Mouse (Mus musculus): ENCODE measurements around the gene Saal1. TPM values are rescaled to one million over a fixed set of nuclear protein-coding genes. Genes with fewer than 3 reads are reported as not detected.
"Not testable (repeated sequence)": the region's sequence is repeated elsewhere in the genome, so short reads cannot be mapped to it uniquely, and the experiment has no call there.

Saal1 gene
- 7.9 and 8.1 TPM in 2 replicates for polyA plus RNA-seq (2012; ENCODE audit: insufficient read depth, insufficient read length, missing spikeins)

DNA sequence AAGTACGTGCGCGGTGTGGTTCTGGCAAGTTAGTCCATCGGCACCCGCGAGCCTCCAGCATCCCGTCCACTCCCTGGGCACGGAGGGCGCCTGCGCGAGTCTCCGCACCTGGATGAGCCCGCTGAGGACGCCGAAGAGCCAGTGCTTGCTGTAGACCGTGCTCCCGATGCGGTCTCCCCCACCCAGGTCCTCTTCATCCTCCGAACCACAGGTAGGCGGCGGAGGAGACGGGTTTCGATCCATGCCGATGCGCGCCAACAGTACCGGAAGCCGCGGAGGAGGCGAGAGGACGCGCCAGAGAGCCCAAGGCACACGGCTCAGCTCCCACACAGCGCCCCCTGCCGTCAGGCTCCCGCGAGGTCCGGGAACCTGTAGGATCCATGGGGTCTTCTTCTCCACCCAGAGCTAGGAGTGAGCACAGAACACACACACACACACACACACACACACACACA lies at the start of gene Saal1:
Gene Saal1 (minus strand): TSS at position 291 of the 455 bp plus-strand sequence.
- Histone ChIP-seq H3K4me3 (ENCODE audit: insufficient read depth, low read length) (peak within 1 kb of the TSS; percentile 94), H3K27ac (ENCODE audit: insufficient read depth, low read depth, low read length) (peak within 1 kb of the TSS; percentile 17; the same call in 1 of the 2 replicates), H3K4me1 (ENCODE audit: control insufficient read depth, insufficient read depth, low read length) (peaks cover 30% of the 10 kb centered on the region)
- TF ChIP-seq POLR2A (IDR thresholded peaks at IDR 0.05; ENCODE audit: borderline replicate concordance, low read depth, low read length), result no peak
- peak; percentile 76 for TF ChIP-seq CTCF (IDR thresholded peaks at IDR 0.05; ENCODE audit: low read depth, low read length)

DNA sequence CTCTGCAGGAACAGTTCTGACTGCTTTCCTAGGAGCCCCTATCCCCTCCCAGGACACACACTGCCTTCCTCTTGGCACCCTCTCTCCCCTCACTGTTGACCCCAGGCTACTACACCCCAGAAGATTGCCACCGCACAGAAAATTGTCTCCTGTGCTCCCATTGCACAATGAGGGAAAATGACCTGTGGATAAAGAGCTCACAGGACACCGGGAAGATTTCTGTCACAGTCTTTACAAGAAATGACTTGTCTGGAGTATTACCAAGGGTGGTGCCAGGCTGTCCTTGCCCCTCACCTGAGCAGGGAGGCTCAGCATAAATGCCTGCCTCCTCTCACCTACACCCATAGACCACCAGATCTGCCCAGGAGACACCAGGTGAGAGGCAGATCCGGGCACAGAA lies 41.0 kb upstream of the Saal1 start, which contains the start of gene Saa2:
Gene Saa2 (plus strand): TSS at position 301 of the 400 bp plus-strand sequence.
- Histone ChIP-seq H3K4me3 (ENCODE audit: insufficient read depth, low read length) (no peak within 1 kb of the TSS), H3K4me1 (ENCODE audit: control insufficient read depth, insufficient read depth, low read length) (peaks cover 19% of the 10 kb centered on the region), H3K27ac (ENCODE audit: insufficient read depth, low read depth, low read length) (no peak within 1 kb of the TSS)
- TF ChIP-seq POLR2A (IDR thresholded peaks at IDR 0.05; ENCODE audit: borderline replicate concordance, low read depth, low read length) (no peak), CTCF (IDR thresholded peaks at IDR 0.05; ENCODE audit: low read depth, low read length) (no peak)

DNA sequence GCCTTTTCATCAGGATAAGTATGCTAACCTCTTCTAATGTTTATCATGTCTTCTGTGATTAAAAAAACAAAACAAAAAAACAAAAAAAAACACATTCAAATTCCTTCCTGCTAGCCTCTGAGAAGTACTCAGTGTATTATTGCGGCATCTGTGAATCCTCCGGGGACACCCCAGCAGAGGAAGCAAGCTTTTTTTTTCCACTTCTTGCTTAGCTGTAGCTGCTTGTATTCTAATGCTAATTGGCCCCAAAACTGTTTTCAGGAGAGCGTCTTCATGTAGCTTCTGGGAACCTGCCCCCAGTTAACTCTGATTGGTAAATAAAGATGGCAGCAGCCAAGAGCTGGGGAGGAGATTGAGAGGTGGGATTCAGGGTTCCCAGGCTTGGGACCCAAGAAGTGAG lies 38.0 kb upstream of the Saal1 start:
- H3K27ac ChIP-seq (ENCODE audit: insufficient read depth, low read depth, low read length), result no peak overlapping the region
- H3K4me1 ChIP-seq (ENCODE audit: control insufficient read depth, insufficient read depth, low read length), result peaks cover 21% of the 10 kb centered on the region
- H3K4me3 ChIP-seq (ENCODE audit: insufficient read depth, low read length), result no peak overlapping the region
- TF ChIP-seq POLR2A (IDR thresholded peaks at IDR 0.05; ENCODE audit: borderline replicate concordance, low read depth, low read length) (no peak), CTCF (IDR thresholded peaks at IDR 0.05; ENCODE audit: low read depth, low read length) (no peak)

- no peak for TF ChIP-seq POLR2A (IDR thresholded peaks at IDR 0.05; ENCODE audit: borderline replicate concordance, low read depth, low read length)
- no peak for TF ChIP-seq CTCF (IDR thresholded peaks at IDR 0.05; ENCODE audit: low read depth, low read length)
- Histone ChIP-seq H3K27ac (ENCODE audit: insufficient read depth, low read depth, low read length) (no peak overlapping the region), H3K4me1 (ENCODE audit: control insufficient read depth, insufficient read depth, low read length) (peaks cover 21% of the 10 kb centered on the region), H3K4me3 (ENCODE audit: insufficient read depth, low read length) (no peak overlapping the region)
These were observed 35.9 kb upstream of the Saal1 start for GRCm38 (mm10) chr7:46746381-46746780.

GRCm38 (mm10) chr7:46745816-46746215 lies 35.3 kb upstream of the Saal1 start:
- Histone ChIP-seq H3K27ac (ENCODE audit: insufficient read depth, low read depth, low read length) (no peak overlapping the region), H3K4me1 (ENCODE audit: control insufficient read depth, insufficient read depth, low read length) (peaks cover 21% of the 10 kb centered on the region), H3K4me3 (ENCODE audit: insufficient read depth, low read length) (no peak overlapping the region)
- TF ChIP-seq POLR2A (IDR thresholded peaks at IDR 0.05; ENCODE audit: borderline replicate concordance, low read depth, low read length) (no peak), CTCF (IDR thresholded peaks at IDR 0.05; ENCODE audit: low read depth, low read length) (no peak)

GRCm38 (mm10) chr7:46742880-46743279 lies 32.4 kb upstream of the Saal1 start, which contains the start of gene Saa1:
TSS of gene Saa1 (minus strand) at chr7:46742980.
- H3K27ac ChIP-seq (ENCODE audit: insufficient read depth, low read depth, low read length); H3K4me3 ChIP-seq (ENCODE audit: insufficient read depth, low read length): not testable (repeated sequence)
- peaks cover 20% of the 10 kb centered on the region for H3K4me1 ChIP-seq (ENCODE audit: control insufficient read depth, insufficient read depth, low read length)

GRCm38 (mm10) chr7:46740041-46740440 lies 29.6 kb upstream of the Saal1 start:
- not testable (repeated sequence) for H3K27ac ChIP-seq (ENCODE audit: insufficient read depth, low read depth, low read length); H3K4me3 ChIP-seq (ENCODE audit: insufficient read depth, low read length)
- H3K4me1 ChIP-seq (ENCODE audit: control insufficient read depth, insufficient read depth, low read length), result peaks cover 17% of the 10 kb centered on the region

DNA sequence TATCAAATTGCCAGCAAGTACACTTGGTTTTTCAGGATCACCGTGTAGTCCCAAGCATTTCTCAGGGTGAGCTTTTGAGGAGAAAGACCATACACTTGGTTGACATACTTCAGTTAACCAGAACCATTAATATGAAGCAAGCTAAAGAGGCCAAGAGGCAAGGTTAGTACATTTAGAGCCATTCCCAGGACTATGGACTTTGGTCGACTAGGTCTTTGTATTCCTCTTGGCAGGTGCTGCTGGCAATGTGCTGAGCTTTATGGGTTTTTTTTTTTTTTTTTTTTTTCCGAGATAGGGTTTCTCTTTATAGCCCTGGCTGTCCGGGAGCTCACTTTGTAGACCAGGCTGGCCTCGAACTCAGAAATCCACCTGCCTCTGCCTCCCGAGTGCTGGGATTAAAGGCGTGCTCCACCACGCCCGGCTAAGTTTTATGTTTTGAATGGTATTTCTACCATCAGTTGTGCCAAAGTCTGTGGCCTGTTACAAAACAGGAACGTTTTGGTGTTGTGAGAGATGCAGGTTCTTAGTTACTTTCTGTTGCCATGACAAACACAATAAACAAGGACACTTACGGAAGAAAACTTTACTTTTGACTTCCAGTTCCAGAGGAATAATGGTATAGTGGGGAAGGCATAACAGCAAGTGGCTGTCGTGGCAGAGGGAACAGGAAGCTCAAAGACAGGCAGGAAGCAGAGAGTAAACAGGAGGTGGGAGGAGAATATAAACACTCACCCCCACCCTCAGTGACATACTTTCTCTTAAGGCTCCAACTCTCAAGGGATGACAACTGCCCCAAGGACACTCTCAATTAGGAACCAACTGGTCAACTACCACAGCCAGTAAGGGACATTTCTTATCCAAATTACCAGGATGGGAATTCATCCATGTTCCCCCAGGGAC lies 28.3 kb upstream of the Saal1 start:
- Histone ChIP-seq H3K4me3 (ENCODE audit: insufficient read depth, low read length) (no peak overlapping the region), H3K4me1 (ENCODE audit: control insufficient read depth, insufficient read depth, low read length) (peaks cover 24% of the 10 kb centered on the region), H3K27ac (ENCODE audit: insufficient read depth, low read depth, low read length) (no peak overlapping the region)
- TF ChIP-seq CTCF (IDR thresholded peaks at IDR 0.05; ENCODE audit: low read depth, low read length) (no peak), POLR2A (IDR thresholded peaks at IDR 0.05; ENCODE audit: borderline replicate concordance, low read depth, low read length) (no peak)

DNA sequence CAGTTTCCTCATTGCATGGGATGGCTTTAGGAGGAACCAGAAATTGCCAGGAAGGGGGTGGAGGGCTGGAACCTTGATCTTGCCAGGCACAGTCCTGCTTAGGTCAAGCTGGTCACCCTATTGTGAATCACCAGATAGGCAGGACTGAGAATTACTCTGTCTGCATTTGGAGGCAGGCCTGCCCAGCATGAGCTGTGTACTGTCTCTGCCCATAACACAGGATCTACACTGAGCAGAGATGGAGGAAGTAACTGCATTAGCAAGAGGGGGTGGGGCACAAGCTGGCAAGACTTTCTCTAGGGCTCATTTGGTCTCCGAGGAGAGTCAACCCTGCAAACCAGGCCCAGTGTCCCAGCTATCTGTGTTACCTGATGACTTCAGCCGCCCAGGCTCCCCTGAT lies 24.5 kb upstream of the Saal1 start:
- peaks cover 24% of the 10 kb centered on the region for H3K4me1 ChIP-seq (ENCODE audit: control insufficient read depth, insufficient read depth, low read length)
- TF ChIP-seq POLR2A (IDR thresholded peaks at IDR 0.05; ENCODE audit: borderline replicate concordance, low read depth, low read length) (no peak), CTCF (IDR thresholded peaks at IDR 0.05; ENCODE audit: low read depth, low read length) (no peak)
- H3K4me3 ChIP-seq (ENCODE audit: insufficient read depth, low read length), result no peak overlapping the region
- peak overlapping the region; percentile 70 for H3K27ac ChIP-seq (ENCODE audit: insufficient read depth, low read depth, low read length)

DNA sequence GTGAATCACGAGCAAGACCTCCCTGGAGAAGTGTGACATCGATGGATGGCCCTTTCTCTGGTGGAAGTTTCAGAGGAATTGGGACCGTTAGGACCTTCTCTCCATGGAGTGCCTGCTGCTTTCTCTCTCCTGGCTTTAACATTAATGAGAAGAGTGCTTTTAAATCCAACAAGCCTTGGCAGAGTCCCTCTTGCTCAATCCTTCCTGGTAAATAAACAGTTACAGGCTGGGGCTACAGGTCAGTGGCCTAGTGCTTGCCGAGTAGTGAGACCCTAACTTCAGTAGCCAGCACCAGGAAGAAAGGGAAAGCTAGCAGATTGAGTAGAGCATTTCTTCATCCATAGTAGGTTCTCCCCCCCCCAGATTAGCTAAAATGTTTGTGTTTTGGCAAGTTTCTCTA lies 22.0 kb upstream of the Saal1 start, which contains the start of gene Saa4:
Gene Saa4 (minus strand): TSS at position 146 of the 400 bp plus-strand sequence.
- no peak within 1 kb of the TSS for H3K27ac ChIP-seq (ENCODE audit: insufficient read depth, low read depth, low read length)
- no peak within 1 kb of the TSS for H3K4me3 ChIP-seq (ENCODE audit: insufficient read depth, low read length)
- TF ChIP-seq POLR2A (IDR thresholded peaks at IDR 0.05; ENCODE audit: borderline replicate concordance, low read depth, low read length) (no peak), CTCF (IDR thresholded peaks at IDR 0.05; ENCODE audit: low read depth, low read length) (no peak)
- H3K4me1 ChIP-seq (ENCODE audit: control insufficient read depth, insufficient read depth, low read length), result peaks cover 19% of the 10 kb centered on the region

Data from bone marrow macrophage, adult 2 months (primary cell).